Mouse (Mus musculus) megakaryocyte, embryonic 14.5 days (primary cell): Measurements from ENCODE around the gene Clca4a. TPM values are rescaled to one million over a fixed set of nuclear protein-coding genes. Genes with fewer than 3 reads are reported as not detected.
"Not testable (repeated sequence)": the region's sequence is repeated elsewhere in the genome, so short reads cannot be mapped to it uniquely, and the experiment has no call there.

Source experiments
- H3K27me3 ChIP-seq: replicated peaks from 2 replicates; pipeline ENCODE3; 2012; ENCODE audit warnings: inconsistent platforms
- H3K36me3 ChIP-seq: replicated peaks from 2 replicates; pipeline ENCODE3; 2012; ENCODE audit warnings: low read length, inconsistent platforms, mixed read lengths
- H3K4me1 ChIP-seq: 2 replicates; pipeline ENCODE4 v1.6.1; 2012; ENCODE audit warnings: inconsistent platforms
- H3K4me3 ChIP-seq: replicated peaks from 2 replicates; pipeline ENCODE3; 2012; ENCODE audit warnings: moderate library complexity, mild to moderate bottlenecking, inconsistent platforms
- H3K9me3 ChIP-seq: 2 replicates; pipeline ENCODE4 v1.6.1; 2012; ENCODE audit warnings: inconsistent platforms
- FLI1 ChIP-seq: IDR thresholded peaks from 2 replicates; pipeline ENCODE4 v1.6.1; 2012; ENCODE audit warnings: low read length, inconsistent platforms, mixed read lengths
- GATA1 ChIP-seq: IDR thresholded peaks from 3 replicates; pipeline ENCODE4 v1.6.1; 2012; ENCODE audit warnings: mixed read lengths, low read length, inconsistent platforms, borderline replicate concordance
- polyA plus RNA-seq: library from polyadenylated mRNA; stranded (reverse); fragments of >175 nt; gene quantifications from 2 replicates; pipeline ENCODE4 v1.2.3, GENCODE M21; 2012; ENCODE audit warnings: low replicate concordance; ENCODE audit not compliant: insufficient read depth

Clca4a gene
- polyA plus RNA-seq, 1 experiment, result not detected

DNA sequence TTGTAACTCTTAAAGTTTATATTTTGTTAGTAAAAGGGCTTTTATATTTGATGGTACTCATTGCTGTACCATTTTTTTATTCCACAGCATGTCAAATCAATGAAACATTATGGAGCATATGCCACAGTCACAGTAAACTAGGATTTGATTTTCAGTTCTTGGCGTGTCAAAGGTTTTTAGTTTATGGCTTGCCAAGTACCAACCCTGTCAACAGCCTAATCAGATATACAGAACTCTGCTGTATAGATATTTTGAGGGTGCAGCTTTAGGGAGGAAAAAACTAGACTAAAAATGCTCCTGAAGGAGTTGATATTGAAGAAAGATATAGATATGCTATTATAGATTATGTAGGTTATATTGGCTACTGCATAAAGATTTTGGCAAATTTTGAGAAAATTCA, 5.1 kb downstream of the Clca4a start:
- H3K36me3 ChIP-seq, result no peaks in the 10 kb centered on the region
- no peak overlapping the region for H3K4me3 ChIP-seq
- no peak for TF ChIP-seq GATA1
- TF ChIP-seq FLI1, result no peak
- no peaks in the 10 kb centered on the region for H3K4me1 ChIP-seq
- H3K9me3 ChIP-seq, result no peaks in the 10 kb centered on the region
- H3K27me3 ChIP-seq, result no peaks in the 10 kb centered on the region

DNA sequence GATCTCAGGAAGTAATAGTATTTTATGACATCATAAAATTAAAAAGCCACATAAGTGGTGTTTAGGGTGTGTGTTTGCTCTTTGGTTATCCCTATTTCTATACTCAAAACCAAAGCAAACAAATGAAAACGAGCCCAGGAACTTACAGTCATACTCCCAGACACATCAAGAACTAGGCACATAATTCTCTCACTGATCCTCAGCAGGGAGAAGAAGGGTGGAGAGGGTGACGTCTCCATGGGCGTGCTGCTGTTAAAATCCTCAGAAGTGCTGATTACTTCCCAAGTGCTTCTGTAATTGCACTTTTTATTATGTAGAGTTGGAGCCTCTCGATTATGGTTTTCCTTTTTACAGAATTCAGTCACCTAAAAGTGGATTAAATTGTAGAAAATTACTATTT, 8.8 kb downstream of the Clca4a start:
- TF ChIP-seq FLI1, result no peak
- no peak for TF ChIP-seq GATA1
- H3K9me3 ChIP-seq, result no peaks in the 10 kb centered on the region
- H3K27me3 ChIP-seq, result no peaks in the 10 kb centered on the region
- no peaks in the 10 kb centered on the region for H3K4me1 ChIP-seq
- H3K36me3 ChIP-seq, result no peaks in the 10 kb centered on the region
- no peak overlapping the region for H3K4me3 ChIP-seq

DNA sequence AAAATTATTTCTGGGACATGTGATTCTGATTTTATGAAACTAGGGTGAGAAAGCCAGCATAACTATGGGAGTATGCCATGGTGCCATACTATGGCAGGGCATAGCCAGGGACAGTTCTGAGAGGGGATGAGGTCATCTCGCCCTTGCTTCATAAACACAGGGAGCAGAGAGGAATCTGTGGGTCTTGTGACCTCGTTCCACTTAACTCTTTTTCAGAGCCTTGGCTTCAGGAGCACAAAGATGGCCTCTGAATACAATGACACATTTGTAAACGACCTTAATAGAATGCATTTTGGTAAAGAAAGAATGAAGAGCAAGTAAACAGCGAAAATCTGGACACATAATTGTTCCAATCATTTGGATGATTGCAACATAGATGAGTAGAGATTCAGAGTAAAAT, 24.0 kb downstream of the Clca4a start:
- Histone ChIP-seq H3K4me3 (no peak overlapping the region), H3K36me3 (no peaks in the 10 kb centered on the region), H3K9me3 (no peaks in the 10 kb centered on the region), H3K4me1 (no peaks in the 10 kb centered on the region), H3K27me3 (no peaks in the 10 kb centered on the region)
- no peak for TF ChIP-seq FLI1
- TF ChIP-seq GATA1, result no peak

DNA sequence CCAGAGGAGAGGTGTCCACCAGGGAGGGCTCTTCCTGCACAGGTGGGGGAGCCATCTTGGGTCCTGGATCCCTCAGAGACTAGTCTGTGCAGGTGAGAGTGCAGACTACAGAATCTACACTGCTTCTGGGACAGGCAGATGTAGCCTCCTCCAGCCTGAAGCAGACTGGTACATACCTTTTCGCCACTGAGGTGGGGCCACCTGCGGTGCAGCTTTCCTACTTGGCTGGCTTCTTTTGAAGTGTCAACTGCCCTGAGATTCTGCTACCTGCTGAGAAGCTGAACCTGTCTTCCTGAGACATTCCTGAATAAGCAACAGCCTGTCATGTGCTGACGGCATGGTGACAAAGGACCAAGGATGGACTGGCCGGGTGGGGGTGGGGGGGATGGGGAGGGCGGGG, 27.5 kb downstream of the Clca4a start:
- H3K9me3 ChIP-seq, H3K36me3 ChIP-seq, H3K4me1 ChIP-seq, H3K27me3 ChIP-seq, H3K4me3 ChIP-seq: not testable (repeated sequence)

DNA sequence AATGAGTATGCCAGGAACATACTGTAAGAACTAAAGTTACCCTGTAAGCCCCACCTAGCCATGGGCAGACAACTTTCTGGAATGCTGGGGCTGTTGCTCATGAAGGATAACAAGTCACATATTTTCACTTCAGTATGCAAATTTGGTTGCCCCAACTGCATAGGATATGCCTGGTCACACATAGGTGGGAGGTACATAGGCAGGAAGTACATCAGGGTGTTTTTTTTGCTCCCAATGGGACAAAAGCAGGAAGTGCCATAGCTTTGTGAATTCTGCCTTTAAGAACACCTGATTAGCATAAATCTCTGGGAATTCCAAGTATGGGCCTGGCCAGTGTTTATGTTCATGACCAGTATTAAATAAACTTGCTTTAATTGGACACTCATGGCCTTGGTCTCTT, 41.2 kb downstream of the Clca4a start:
- H3K4me3 ChIP-seq, H3K36me3 ChIP-seq, H3K9me3 ChIP-seq, H3K4me1 ChIP-seq, H3K27me3 ChIP-seq: not testable (repeated sequence)

DNA sequence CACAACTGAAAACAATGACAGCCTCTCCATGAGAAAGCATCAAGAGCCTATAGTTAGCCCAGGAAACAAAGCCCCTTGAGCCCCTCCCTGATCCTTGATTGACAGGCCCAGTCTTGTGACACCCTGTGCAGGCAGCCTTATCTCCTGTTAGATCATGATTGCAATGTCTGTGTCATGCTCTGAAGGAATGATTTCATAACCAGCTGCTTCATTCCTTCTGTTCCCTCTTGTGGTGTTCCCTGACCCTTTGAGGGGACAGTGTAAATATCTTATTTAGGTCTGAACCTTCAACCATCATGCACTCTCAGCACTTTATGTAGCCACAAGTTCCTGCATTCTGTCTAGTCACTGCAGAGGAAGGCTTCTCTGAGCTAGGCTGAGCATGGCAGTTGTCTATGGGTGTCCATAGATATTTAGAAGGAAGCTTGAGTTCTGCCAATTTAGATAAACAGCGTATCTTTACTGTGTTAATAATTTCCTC, 41.8 kb downstream of the Clca4a start:
- H3K27me3 ChIP-seq, result no peaks in the 10 kb centered on the region
- no peak overlapping the region for H3K4me3 ChIP-seq
- H3K36me3 ChIP-seq, result no peaks in the 10 kb centered on the region
- 0 out of 2 replicates have a peak, but pooled peaks cover 3% of the 10 kb centered on the region for H3K9me3 ChIP-seq
- H3K4me1 ChIP-seq, result no peaks in the 10 kb centered on the region
- TF ChIP-seq GATA1 (no peak), FLI1 (no peak)

DNA sequence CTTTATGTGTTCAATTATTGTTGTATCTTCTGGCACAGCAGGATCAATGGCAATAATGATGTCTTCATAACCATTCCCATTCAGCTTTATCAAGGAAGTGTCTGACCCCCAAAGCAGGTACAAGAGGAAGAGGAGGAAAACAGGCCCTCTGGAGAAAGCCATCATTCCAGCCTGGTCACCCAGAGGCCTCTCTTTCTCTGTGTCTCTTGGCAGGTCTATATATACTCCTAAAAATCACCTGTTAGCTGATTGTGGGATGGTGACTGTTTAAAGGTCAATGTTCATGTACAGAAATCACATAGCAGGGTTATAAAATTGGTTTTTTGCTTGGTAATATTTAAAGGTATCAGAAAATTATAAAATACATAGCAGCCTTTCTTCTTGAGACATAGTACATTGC, 42.5 kb downstream of the Clca4a start, which contains the start of gene Clca4b:
Gene Clca4b (minus strand): TSS at position 195 of the 400 bp plus-strand sequence.
- Histone ChIP-seq H3K36me3 (no peaks in the 10 kb centered on the region), H3K9me3 (0 out of 2 replicates have a peak, but pooled peaks cover 3% of the 10 kb centered on the region), H3K4me1 (no peaks in the 10 kb centered on the region), H3K27me3 (no peaks in the 10 kb centered on the region), H3K4me3 (no peak within 1 kb of the TSS)
- no peak for TF ChIP-seq GATA1
- TF ChIP-seq FLI1, result no peak

DNA sequence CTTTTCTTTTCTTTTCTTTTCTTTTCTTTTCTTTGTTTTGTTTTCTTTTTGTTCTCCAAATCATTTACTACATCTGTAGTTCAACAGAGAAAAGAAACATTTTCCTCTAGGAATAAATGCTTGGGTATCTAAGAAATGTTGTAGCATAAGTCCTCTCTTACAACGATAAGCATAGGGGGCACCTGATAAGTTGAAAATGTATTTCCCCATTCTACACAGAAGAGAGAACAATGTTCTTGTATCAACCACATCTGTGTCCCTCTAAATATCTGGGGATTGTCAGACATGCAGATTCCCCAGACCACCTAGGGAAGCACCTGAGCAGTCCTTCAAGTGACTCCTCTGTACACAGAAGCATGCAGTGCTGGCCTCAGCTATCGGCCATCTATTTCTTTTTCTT, 60.8 kb downstream of the Clca4a start:
- H3K36me3 ChIP-seq, result no peaks in the 10 kb centered on the region
- TF ChIP-seq FLI1 (no peak), GATA1 (no peak)
- H3K4me1 ChIP-seq, result no peaks in the 10 kb centered on the region
- no peaks in the 10 kb centered on the region for H3K27me3 ChIP-seq
- no peak overlapping the region for H3K4me3 ChIP-seq
- no peaks in the 10 kb centered on the region for H3K9me3 ChIP-seq

Other genes with a start within 250 kb of the Clca4a start
- gene Clca3a1, start 214.1 kb downstream of the Clca4a start, polyA plus RNA-seq, result 0.16 TPM in 1 of 2 replicates, not detected in the other
- not detected in 2 replicates for gene Clca3a2, start 155.6 kb downstream of the Clca4a start, polyA plus RNA-seq
- not detected in 2 replicates for gene Clca3b, start 125.7 kb downstream of the Clca4a start, polyA plus RNA-seq
- not detected in 2 replicates for gene Clca4b, start 42.5 kb downstream of the Clca4a start, polyA plus RNA-seq
- gene Clca1, start 57.7 kb upstream of the Clca4a start, polyA plus RNA-seq, result not detected in 2 replicates
- gene Clca2, start 124.4 kb upstream of the Clca4a start, polyA plus RNA-seq, result not detected in 2 replicates
- 0.63 TPM in 1 of 2 replicates, not detected in the other for gene Odf2l, start 143.5 kb upstream of the Clca4a start, polyA plus RNA-seq